Mouse (Mus musculus) Muller cell, postnatal 12 days (primary cell): ENCODE results near the gene Slc17a4.

ENCODE experiments used
- DNase-seq: peaks from one replicate; pipeline ENCODE4 v3.0.0-alpha.2; 2015; ENCODE audit errors: inconsistent ontology term

Slc17a4 gene

DNA sequence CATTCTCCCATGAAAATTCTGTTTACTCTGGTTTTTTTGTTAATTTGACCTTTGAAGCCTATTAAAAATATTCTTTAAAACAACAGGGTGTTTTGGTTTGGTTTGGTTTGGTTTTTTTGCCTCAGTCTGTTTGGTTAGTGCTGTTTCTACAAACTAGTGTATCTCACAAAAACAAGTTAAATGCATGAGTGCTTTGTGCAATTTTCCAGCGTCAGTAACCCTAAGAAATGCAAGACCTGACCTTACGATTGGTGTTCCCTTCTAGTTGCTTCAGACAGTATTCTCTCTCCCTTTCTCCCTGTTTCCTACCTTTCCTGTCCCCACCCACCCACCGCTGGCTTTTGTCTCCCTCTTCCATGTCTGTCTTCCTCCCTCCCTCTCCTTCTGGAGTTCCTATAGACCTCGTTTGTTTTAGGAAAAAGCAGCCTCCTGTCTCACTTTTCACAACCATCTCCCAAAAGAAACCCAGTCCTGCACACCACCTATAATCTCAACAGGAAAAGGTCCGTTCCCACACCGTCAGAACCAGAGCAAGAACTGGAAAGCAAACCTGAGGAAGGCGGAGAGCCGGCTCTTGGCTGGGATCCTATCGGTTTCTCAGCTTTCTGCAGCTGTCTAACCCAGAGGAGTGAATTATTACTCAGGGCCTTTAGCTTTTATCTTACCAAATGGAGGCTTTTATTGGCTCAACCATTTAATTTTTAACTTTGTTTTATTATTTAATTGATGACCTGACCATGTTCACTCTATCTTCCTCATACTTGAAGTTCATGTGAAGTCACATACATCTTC, at the start of gene Slc17a4:
Slc17a4 (minus strand) TSS at position 634 of the 792 bp plus-strand sequence.
- DNase-seq: no peak

DNA sequence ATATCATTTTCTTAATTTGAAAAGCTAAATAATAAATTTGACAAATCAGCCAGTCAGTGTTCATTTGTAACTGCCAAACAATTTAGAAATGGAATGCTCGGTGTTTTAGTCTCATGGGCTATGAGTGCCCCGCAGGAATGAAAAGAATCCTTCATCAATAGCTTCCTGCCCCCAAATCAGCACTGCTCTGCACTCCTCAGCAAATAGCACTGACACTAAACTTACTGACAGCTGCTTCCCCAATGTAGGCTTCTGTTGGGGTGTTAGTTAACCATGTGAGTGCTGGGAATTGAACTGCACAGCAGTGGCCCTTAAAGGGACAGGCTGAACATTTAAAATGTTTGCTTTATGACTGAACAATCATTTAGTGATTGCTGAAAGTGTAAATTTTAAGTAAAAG, 45.0 kb upstream of the Slc17a4 start:
- DNase-seq: peak; percentile 81

DNA sequence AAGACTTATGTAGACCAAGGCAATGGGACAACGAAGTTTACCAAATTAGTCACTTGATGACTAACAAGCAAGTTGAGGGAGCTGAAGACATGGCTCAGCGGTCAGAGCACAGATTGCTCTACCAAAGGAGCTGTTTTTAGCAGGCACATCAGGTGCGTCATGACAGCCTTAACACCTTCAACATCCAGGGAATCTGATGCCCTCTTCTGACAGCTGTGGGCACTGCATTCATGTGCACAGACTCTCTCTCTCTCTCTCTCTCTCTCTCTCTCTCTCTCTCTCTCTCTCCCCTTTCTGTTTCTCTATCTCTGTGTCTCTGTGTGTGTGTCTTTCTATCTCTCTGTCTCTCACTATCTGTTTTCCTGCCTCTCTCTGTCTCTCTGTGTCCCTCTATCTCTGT, 36.1 kb upstream of the Slc17a4 start:
- DNase-seq: no peak

DNA sequence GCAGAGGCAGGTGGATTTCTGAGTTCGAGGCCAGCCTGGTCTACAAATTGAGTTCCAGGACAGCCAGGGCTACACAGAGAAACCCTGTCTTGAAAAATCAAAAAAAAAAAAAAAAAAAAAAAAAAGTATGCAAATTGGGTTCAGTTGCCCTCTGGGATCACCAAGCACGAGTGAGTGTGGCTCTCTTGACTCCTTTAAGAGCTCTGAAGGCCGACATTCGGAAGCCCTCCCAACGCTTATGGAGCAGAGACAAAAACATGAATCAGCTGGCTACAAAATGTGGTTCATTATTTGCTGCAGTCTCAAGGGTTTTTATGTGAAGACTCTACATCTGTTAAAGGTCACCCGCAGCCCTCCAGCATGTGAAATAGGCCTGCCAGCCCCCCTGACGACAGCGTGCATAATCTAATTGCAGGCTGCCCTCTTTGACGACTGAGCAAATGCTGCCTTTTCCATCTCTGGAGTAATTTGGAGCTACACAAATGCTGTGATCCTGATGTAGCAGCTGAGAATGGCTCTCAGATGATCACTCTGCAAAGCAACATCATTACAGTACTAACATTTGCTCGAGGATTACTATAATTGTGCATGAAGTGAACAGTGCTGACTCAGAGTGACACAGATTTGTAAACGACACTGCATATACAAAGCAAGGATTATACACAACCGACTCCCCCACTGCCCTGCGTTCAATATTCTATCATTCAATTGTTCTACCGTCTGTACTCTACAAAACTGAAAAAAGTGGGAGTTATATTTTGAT, 34.9 kb upstream of the Slc17a4 start:
- no peak for DNase-seq

DNA sequence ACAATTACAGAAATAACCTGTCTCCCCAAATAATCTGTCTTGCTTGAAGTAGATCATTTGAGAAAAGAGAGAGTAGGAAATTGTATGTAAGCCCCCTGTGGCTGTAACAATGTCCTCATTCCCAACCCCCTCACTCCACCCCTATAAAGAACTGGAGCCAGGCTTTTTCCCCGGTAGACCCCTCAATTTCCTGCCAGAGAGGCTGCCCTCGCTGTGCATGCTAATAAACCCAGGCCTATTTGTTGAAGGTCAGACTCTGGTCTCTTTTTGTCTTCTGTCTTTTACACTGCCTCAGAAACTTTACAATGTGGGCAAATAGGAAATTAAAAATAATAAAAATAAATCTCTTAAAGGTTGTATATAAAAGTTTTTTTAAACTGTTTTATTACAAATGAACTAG, 31.4 kb upstream of the Slc17a4 start:
- DNase-seq: no peak

DNA sequence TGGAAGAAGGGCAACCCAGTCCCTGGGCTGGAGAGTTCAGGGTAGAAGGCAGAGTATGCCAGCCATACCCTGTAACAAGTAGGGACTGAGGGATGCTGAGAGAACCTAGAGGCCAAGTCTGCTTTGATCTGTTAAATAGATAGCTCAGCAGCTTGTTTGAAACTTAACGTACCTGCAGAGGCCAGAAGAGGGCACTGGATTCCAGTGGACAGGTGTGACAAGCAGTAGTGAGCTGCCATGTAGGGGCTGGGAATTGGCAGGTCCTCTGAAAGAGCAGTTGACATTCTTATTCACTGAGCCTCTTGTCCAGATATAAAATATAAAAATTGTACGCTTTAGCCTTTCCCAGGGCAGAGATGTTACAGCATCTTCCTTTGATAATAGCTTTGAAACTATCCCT, 28.1 kb upstream of the Slc17a4 start:
- DNase-seq: no peak

DNA sequence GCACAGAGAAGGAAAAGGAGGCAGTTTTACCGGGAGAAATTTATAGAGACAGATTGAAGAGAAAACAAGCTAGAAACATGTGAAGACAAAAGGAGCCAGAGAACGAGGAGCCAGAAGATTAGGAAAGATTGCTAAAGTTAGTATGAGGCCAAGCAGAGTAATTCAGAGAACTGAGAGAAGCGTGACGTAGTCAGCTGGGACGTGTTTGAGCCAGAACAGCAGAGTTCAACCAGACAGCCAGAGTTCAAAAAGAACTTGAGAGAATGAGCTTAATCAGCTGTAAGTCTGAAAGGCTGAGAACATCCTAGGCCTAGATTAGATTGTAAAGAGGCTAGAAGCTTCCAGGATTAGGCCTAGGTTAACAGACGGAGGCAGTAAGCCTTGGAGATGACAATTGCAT, 25.5 kb upstream of the Slc17a4 start:
- no peak for DNase-seq

DNA sequence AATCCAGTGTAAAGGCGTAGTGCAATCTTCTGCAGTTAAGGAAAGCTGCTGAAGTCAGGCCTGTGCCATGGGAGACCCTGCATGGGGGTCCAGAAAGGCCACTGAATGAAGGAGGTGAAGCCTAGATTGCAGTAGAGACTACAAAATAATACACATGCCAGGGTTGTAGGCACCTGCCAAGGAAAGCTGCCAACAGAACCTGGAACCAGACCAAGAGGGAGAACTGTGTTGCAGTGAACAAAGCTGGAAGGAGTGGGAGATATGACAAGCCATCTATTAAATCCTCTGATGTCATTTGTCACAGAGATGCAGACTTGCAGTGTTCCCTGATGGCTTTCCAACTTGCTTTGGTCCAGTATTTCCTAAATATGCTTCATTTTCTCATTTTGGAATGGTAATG, 23.9 kb upstream of the Slc17a4 start:
- no peak for DNase-seq

DNA sequence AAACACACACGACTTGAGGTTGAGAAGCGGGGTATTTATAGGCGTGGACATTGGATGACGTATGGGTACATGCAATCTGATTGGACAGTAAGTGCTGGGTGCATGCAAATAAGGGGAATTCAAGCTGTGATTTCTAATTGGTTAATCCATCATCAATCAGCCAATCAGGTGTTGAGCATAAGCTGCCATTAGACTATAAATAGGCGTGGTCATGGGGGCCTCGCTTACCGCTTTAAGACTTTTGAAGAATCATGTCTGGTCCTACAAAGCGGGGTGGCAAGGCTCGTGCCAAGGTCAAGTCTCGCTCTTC, 19.4 kb upstream of the Slc17a4 start, which contains the start of gene Hist1h2aa:
Hist1h2aa (plus strand) TSS at position 252 of the 310 bp plus-strand sequence.
- no peak for DNase-seq

DNA sequence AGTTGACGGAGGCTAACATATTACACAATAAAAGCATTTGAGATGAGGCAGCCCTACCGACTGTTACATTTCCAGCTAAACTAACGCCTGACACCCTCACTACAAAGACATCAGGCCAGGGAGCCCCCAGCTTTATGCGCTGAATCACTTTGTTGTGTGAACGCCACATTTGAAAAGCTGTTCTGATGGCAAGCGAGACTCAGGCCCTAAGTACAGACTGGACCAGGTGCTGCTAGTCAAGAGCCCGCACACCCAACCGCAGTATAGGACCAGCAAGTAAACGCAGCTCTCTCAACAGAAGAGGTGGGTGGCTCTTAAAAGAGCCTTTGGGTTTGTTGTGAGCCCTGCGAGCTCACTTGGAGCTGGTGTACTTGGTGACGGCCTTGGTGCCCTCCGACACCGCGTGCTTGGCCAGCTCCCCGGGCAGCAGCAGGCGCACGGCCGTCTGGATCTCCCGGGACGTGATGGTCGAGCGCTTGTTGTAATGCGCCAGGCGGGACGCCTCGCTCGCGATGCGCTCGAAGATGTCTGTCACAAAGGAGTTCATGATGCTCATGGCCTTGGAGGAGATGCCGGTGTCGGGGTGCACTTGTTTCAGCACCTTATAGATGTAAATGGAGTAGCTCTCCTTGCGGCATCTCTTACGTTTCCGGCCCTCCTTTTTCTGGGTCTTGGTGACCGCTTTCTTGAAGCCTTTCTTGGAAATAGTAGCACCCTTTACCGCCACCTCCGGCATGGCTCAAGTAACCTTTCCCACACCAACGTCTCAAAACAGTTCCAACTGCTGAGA, 18.8 kb upstream of the Slc17a4 start, which contains the start of gene Hist1h2ba:
Hist1h2ba (minus strand) TSS at position 736 of the 790 bp plus-strand sequence.
- no peak for DNase-seq

DNA sequence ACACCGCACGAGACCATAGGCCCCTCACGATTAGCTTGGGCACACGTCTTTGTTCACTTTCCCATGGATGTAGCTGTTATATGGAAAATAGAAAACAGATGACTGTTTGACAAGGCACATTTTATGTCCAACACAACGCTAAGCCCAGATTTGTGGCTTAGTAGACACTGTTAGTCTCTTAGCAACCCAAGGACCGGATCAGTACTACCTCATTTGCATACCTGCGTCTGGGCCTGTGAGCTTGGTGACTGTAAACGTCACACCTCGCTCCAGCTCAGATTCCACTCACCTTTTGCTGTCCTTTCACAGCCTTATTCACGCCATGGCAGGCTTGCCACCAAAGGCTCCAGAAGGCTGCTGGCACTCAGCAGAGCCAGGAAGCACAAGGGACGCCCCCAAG, 16.1 kb upstream of the Slc17a4 start:
- no peak for DNase-seq

DNA sequence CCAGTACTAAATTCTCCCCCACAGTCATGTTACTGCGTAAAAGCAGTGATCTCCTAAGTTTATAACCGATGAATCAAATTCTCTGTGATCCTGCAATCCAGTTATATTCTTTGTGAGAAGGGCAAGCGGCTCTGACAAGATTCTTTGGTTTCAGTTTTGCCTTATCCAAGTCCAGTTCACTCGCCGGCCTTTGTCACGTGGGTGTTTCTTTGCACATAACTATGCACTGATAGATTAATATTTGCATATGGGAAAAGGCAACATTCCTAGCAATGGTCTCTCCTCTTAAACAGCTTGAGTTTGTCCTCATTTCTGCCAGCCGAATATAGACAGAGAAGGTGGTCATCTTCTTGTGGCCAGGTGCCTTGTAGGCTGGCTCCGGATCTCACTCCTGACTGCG, 15.7 kb upstream of the Slc17a4 start:
- DNase-seq: no peak

DNA sequence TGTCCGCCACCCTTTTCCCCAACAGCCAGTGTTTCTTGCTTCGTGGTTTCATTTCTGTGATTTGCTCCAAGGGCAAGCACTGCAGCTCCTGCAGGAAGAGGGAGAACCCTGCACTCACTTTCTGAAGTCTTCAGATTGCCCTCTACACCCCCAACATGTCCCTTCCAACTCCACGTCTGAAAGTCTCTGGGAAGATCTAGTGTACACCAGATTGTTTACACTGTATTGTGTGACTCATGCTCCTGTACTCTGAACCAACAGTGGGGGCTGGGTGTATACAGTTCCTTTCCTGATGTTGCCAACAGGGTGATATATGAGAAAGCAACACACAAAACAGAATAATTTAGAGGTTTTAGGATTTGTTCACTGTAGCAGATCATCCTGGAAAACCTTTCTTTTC, 13.8 kb upstream of the Slc17a4 start:
- no peak for DNase-seq

DNA sequence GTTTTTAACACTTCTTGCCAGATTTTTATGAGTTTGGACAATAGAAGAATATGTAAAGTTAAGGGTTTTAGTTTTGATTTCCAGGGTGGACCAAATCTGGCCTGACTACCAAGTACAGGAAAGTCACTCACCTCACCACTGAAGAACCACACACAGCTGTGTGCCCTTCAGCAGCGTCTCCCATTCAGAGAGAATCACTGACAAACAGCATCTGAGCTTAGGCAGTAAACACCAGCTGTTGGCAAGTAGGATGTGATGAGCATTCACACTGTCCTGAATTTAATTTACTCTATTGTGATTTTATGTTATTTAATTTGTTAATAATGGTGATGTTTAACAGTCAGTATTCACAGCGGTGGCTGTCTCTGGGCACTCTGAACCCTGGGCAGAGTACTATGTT, 11.0 kb upstream of the Slc17a4 start:
- DNase-seq: no peak

DNA sequence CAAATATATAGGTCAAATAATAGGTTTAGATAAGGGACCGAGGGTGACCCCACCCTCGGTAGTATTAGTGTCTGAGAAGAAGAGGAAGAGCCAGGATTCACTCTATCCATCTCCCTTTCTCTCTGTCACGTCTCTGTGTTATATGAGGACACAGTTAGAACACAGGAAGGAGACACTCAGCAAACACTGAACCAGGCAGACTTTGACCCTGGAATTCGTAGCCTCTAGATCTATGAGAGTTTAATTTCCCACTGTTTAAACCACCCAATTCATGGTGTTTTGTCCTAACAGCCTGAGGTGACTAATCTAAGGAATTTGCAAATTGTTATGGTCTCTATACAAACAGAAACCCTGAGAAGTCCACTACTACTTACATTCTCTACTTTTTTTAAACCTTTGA, 2.9 kb upstream of the Slc17a4 start:
- no peak for DNase-seq

DNA sequence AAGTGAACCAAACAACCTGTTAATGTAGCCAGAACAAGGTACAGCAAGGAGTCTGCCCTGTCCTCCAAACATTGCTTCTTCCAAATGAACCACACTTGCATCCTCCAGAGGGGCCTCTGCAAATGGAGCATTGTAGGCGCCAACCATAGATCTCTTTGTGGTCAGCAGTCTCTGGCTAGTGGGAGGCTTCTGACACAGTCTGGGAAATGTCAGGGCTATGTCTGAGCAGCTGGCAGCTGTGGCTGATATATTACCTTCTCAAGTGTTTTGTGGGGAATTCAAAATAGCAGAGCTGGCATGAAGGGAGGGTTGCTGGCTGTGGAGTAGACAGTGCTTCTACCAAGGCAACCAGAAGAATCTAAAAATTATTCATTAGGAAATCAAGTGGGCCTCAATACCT, 1.3 kb upstream of the Slc17a4 start:
- DNase-seq: no peak

DNA sequence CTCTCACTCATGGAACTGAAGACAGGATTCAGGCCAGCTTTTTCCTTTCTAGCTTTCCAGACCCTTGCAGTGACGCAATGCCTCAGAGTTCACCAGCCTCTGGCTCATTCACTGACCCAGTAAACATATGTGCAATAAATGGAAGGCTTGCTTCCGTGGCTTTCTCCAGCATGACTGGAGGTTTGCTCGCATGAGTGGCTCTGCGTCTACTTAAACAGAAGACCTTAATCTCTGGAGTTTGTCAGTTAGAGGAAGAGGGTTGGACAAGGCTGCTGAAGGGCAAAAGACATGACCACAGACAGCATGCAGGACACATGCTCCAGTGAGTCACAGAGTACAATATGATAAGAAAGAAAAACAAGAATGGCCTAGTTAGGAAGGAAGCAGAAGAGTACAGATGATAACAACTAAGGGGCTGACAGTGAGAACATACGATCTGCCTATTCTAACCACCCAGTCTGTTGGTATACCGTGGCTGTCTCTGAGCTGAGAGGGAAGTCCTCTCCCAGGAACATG, 960 bp downstream of the Slc17a4 start:
- peak; percentile 49 for DNase-seq

DNA sequence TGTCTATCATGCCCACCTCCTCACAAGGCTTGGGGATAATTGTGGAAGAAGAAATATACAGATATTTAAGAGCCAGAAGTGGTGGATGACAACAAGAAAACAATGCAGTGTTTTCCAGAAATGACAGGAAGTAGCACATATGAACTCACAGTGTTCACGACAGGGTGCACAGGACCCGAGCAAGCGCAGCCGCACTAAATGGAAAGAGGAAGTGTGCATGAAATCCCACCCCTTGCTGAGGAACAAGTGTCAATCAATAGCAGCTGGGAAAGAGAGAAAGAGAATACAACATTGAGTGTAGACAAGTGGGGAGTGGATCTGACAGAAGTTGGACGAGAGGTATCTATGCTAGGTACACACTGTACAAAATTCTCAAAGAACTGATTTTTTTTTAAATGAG, 3.5 kb downstream of the Slc17a4 start:
- DNase-seq: no peak

DNA sequence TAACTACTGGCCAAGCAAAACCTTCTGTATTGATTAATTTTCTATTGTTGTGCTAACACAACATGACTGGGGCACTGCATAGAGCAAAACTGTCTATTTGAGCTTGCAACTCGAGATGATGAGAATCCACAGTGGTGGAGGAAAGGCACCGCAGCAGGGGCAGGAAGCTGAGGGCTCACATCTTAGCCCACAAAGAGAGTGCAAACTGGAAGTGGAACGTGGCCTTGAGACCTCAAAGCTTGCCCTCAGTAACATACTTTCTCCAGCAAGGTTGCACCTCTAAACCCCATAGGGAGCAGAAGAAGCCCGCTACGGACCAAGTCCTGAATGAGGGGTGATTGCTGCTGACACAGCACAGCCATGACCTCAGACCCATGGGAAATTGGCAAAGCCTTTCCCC, 4.7 kb downstream of the Slc17a4 start:
- DNase-seq: no peak

DNA sequence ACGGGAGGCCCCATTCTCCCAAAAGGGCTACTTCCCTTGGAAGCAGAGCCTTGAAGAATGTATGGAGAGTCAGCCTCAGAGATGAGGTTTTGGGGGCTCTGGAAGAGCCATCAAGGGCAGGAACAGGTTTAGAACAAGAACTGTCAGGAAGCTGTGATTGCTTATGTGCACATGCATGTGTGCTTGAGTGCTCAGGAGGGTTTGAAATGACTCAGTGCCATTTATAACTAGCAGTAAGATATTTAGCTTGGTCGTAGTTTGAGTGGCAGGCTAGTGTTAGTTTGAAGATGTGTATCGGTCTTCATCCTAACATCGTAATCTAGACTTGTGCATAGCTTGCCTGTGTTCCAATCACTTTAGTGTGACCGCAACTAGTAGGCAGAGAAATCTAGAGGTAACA, 7.9 kb downstream of the Slc17a4 start:
- no peak for DNase-seq

DNA sequence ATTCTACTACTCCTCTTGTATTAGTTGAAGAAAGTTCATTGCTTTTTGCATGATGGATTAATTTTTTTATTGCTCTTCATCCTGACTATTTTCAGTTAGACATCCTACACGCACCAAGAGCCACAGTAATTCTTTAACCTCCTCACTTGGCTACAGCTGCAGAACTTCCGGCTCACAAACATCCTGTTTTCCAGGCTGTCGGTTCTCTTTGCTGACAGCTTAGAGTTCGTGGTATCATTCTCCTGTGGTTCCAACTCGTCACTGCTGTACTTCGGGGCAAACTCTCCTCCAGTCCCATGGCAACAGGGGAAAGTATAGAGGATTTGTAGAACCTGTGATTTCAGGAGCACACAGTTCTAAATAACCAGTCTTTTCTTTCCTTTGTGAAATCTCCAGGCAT, 16.6 kb downstream of the Slc17a4 start:
- DNase-seq: peak; percentile 37

DNA sequence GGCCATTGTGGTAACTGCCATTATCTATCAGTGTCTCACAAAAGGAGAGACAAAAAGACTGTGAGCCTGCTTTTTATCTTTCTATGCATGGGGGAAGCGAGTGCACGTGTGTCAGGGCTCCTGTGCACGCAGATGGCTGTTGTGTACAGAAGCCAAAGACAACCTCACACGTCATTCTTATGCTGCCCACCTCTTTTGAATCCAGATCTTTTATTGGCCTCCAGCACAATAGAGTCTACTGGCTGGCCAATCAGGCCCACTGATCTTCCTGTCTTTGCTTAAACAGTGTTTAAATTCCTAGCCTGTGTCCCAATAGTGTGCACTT, 21.6 kb downstream of the Slc17a4 start:
- peak; percentile 82 for DNase-seq
